Mouse (Mus musculus) MEL (cell line): ENCODE results near the gene Tcf25. TPM values are rescaled to one million over a fixed set of nuclear protein-coding genes. Genes with fewer than 3 reads are reported as not detected.

ENCODE experiments used
- DNase-seq: peaks from one replicate; pipeline ENCODE4 v3.0.0; 2011; ENCODE audit warnings: low read depth, low spot score
- H3K27ac ChIP-seq: 2 replicates; pipeline ENCODE4 v1.5.1; 2012; ENCODE audit warnings: low read depth, mild to moderate bottlenecking, control low read depth, low read length, moderate library complexity; ENCODE audit not compliant: control insufficient read depth
- H3K27me3 ChIP-seq, 2 experiments: fragments of 150-350 bp in 1 of 2; sonication (generic) in 1 of 2; 2 replicates each; pipeline ENCODE4 v1.6.1; 2012; ENCODE audit warnings: low read length in 2 of 2, mild to moderate bottlenecking in 2 of 2, improper control_type of control experiment in 1 of 2, moderate library complexity in 1 of 2; ENCODE audit not compliant: insufficient read depth in 2 of 2, control insufficient read depth in 1 of 2
- H3K36me3 ChIP-seq, 2 experiments: 2 replicates each; pipeline ENCODE4 v1.6.1; 2012 to 2014; ENCODE audit warnings: low read length in 2 of 2, improper control_type of control experiment in 1 of 2, inconsistent platforms in 1 of 2, mild to moderate bottlenecking in 1 of 2; ENCODE audit not compliant: insufficient read depth in 2 of 2, control insufficient read depth in 1 of 2
- H3K4me1 ChIP-seq, 2 experiments: fragments of 150-350 bp in 1 of 2; sonication (generic) in 1 of 2; 2 replicates each; pipeline ENCODE4 v1.6.1; 2012; ENCODE audit warnings: low read length in 2 of 2, improper control_type of control experiment in 1 of 2, mild to moderate bottlenecking in 1 of 2; ENCODE audit not compliant: insufficient read depth in 2 of 2, control insufficient read depth in 1 of 2
- H3K4me3 ChIP-seq, 2 experiments: fragments of 150-350 bp in 1 of 2; sonication (generic) in 1 of 2; 2 replicates each; pipeline ENCODE4 v1.5.1; 2012; ENCODE audit warnings: low read depth in 2 of 2, low read length in 2 of 2, mild to moderate bottlenecking in 2 of 2, moderate library complexity in 2 of 2, control low read depth in 1 of 2, improper control_type of control experiment in 1 of 2; ENCODE audit not compliant: control insufficient read depth in 1 of 2, insufficient read depth in 1 of 2
- H3K79me2 ChIP-seq: 2 replicates; pipeline ENCODE4 v1.6.1; 2012; ENCODE audit warnings: mild to moderate bottlenecking, low read length, moderate library complexity; ENCODE audit not compliant: control insufficient read depth, poor library complexity, insufficient read depth
- H3K9ac ChIP-seq: 2 replicates; pipeline ENCODE4 v1.6.1; 2012; ENCODE audit warnings: low read depth, mild to moderate bottlenecking, control low read depth, low read length, moderate library complexity; ENCODE audit not compliant: control insufficient read depth, poor library complexity, severe bottlenecking
- H3K9me3 ChIP-seq: fragments of 150-350 bp; sonication (generic); replicated peaks from 2 replicates; pipeline ENCODE4 v1.6.1; 2012; ENCODE audit warnings: mild to moderate bottlenecking, low read length, improper control_type of control experiment, moderate library complexity; ENCODE audit not compliant: insufficient read depth
- BHLHE40 ChIP-seq: IDR thresholded peaks from 2 replicates; pipeline ENCODE4 v1.6.1; 2012; ENCODE audit warnings: low read depth, mild to moderate bottlenecking, inconsistent platforms, low read length, improper control_type of control experiment, borderline replicate concordance
- CHD1 ChIP-seq: IDR thresholded peaks from 2 replicates; pipeline ENCODE4 v1.6.1; 2012; ENCODE audit warnings: low read depth, mild to moderate bottlenecking, inconsistent platforms, low read length, improper control_type of control experiment
- CTCF ChIP-seq, 3 experiments: IDR thresholded peaks in 2 of 3; conservative IDR thresholded peaks in 1 of 3; 2 replicates each; pipeline ENCODE4 v1.5.1; 2011 to 2012; ENCODE audit warnings: low read length in 3 of 3, low read depth in 2 of 3, mild to moderate bottlenecking in 2 of 3, improper control_type of control experiment in 1 of 3, inconsistent platforms in 1 of 3, mixed read lengths in 1 of 3, moderate library complexity in 1 of 3; ENCODE audit not compliant: control insufficient read depth in 1 of 3, insufficient read depth in 1 of 3, poor library complexity in 1 of 3, severe bottlenecking in 1 of 3
- E2F4 ChIP-seq: IDR thresholded peaks from 2 replicates; pipeline ENCODE4 v1.6.1; 2011; ENCODE audit warnings: low read depth, low read length, improper control_type of control experiment, borderline replicate concordance
- ELF1 ChIP-seq: IDR thresholded peaks from 2 replicates; pipeline ENCODE4 v1.6.1; 2014; ENCODE audit warnings: low read depth, mild to moderate bottlenecking, inconsistent platforms, low read length, improper control_type of control experiment, moderate library complexity
- GABPA ChIP-seq: IDR thresholded peaks from 2 replicates; pipeline ENCODE4 v1.6.1; 2012; ENCODE audit warnings: low read depth, mild to moderate bottlenecking, inconsistent platforms, low read length, improper control_type of control experiment, moderate library complexity
- GATA1 ChIP-seq: IDR thresholded peaks from 2 replicates; pipeline ENCODE4 v1.6.1; 2011; ENCODE audit warnings: low read depth, low read length, improper control_type of control experiment
- HCFC1 ChIP-seq: IDR thresholded peaks from 2 replicates; pipeline ENCODE4 v1.6.1; 2012; ENCODE audit warnings: low read depth, mild to moderate bottlenecking, inconsistent platforms, low read length, improper control_type of control experiment, moderate library complexity
- JUND ChIP-seq: IDR thresholded peaks from 2 replicates; pipeline ENCODE4 v1.6.1; 2011; ENCODE audit warnings: low read depth, mild to moderate bottlenecking, improper control_type of control experiment, low read length
- KAT2A ChIP-seq: conservative IDR thresholded peaks from 2 replicates; pipeline ENCODE4 v1.6.1; 2012; ENCODE audit warnings: low read depth, low read length, improper control_type of control experiment, inconsistent platforms
- MAX ChIP-seq: IDR thresholded peaks from 2 replicates; pipeline ENCODE4 v1.6.1; 2011; ENCODE audit warnings: low read length, improper control_type of control experiment
- MXI1 ChIP-seq: IDR thresholded peaks from 2 replicates; pipeline ENCODE4 v1.6.1; 2011; ENCODE audit warnings: mild to moderate bottlenecking, low read depth, low read length, improper control_type of control experiment
- MYB ChIP-seq: IDR thresholded peaks from 2 replicates; pipeline ENCODE4 v1.6.1; 2011; ENCODE audit warnings: mild to moderate bottlenecking, low read depth, low read length, improper control_type of control experiment
- MYC ChIP-seq: IDR thresholded peaks from 2 replicates; pipeline ENCODE4 v1.6.1; 2011; ENCODE audit warnings: low read depth, mild to moderate bottlenecking, low read length, improper control_type of control experiment, moderate library complexity
- NELFE ChIP-seq: IDR thresholded peaks from 2 replicates; pipeline ENCODE4 v1.6.1; 2011; ENCODE audit warnings: low read depth, low read length, improper control_type of control experiment
- NRF1 ChIP-seq: IDR thresholded peaks from 2 replicates; pipeline ENCODE4 v1.6.1; 2014; ENCODE audit warnings: low read depth, mild to moderate bottlenecking, inconsistent platforms, low read length, improper control_type of control experiment, moderate library complexity; ENCODE audit not compliant: poor library complexity, insufficient read depth, severe bottlenecking
- POLR2A ChIP-seq, 2 experiments: IDR thresholded peaks; 2 replicates each; pipeline ENCODE4 v1.6.1; 2011 to 2012; ENCODE audit warnings: low read length in 2 of 2, mild to moderate bottlenecking in 2 of 2, control low read depth in 1 of 2, improper control_type of control experiment in 1 of 2, low read depth in 1 of 2, moderate library complexity in 1 of 2; ENCODE audit not compliant: control insufficient read depth in 1 of 2, insufficient read depth in 1 of 2, poor library complexity in 1 of 2
- POLR2AphosphoS5 ChIP-seq: IDR thresholded peaks from 2 replicates; pipeline ENCODE4 v1.6.1; 2012; ENCODE audit warnings: low read depth, borderline replicate concordance, mild to moderate bottlenecking, inconsistent platforms, low read length, moderate library complexity, mixed read lengths
- RCOR1 ChIP-seq: IDR thresholded peaks from 2 replicates; pipeline ENCODE4 v1.6.1; 2012; ENCODE audit warnings: low read depth, mild to moderate bottlenecking, inconsistent platforms, low read length, improper control_type of control experiment
- SIN3A ChIP-seq: IDR thresholded peaks from 2 replicates; pipeline ENCODE4 v1.6.1; 2012; ENCODE audit warnings: low read length, improper control_type of control experiment, inconsistent platforms
- TBP ChIP-seq: IDR thresholded peaks from 2 replicates; pipeline ENCODE4 v1.8.0; 2011; ENCODE audit warnings: low read depth, low read length, improper control_type of control experiment
- TCF12 ChIP-seq: IDR thresholded peaks from 2 replicates; pipeline ENCODE4 v1.6.1; 2014; ENCODE audit warnings: low read depth, mild to moderate bottlenecking, inconsistent platforms, low read length, improper control_type of control experiment, moderate library complexity
- UBTF ChIP-seq: IDR thresholded peaks from 2 replicates; pipeline ENCODE4 v1.6.1; 2012; ENCODE audit warnings: low read depth, mild to moderate bottlenecking, inconsistent platforms, low read length, improper control_type of control experiment, moderate library complexity, borderline replicate concordance; ENCODE audit not compliant: insufficient read depth
- USF1 ChIP-seq: IDR thresholded peaks from 2 replicates; pipeline ENCODE4 v1.6.1; 2014; ENCODE audit warnings: low read depth, mild to moderate bottlenecking, inconsistent platforms, low read length, improper control_type of control experiment, moderate library complexity
- USF2 ChIP-seq, 2 experiments: IDR thresholded peaks; 2 replicates each; pipeline ENCODE4 v1.6.1; 2011 to 2012; ENCODE audit warnings: improper control_type of control experiment in 2 of 2, low read length in 2 of 2, borderline replicate concordance in 1 of 2, inconsistent platforms in 1 of 2, low read depth in 1 of 2, mild to moderate bottlenecking in 1 of 2; ENCODE audit not compliant: insufficient read depth in 1 of 2
- ZC3H11A ChIP-seq: IDR thresholded peaks from 2 replicates; pipeline ENCODE4 v1.6.1; 2012; ENCODE audit warnings: low read depth, mild to moderate bottlenecking, inconsistent platforms, low read length, improper control_type of control experiment
- ZNF384 ChIP-seq: IDR thresholded peaks from 2 replicates; pipeline ENCODE4 v1.6.1; 2012; ENCODE audit warnings: low read depth, mild to moderate bottlenecking, inconsistent platforms, low read length, improper control_type of control experiment
- polyA plus RNA-seq, 2 experiments: library from polyadenylated mRNA; stranded (reverse) in 1 of 2; unstranded in 1 of 2; fragments of >175 nt in 1 of 2; fragments of >200 nt in 1 of 2; gene quantifications; 2 replicates each; pipeline versions ENCODE4 v1.2.1 to v1.2.4; 2012; ENCODE audit warnings: low replicate concordance in 2 of 2, low read depth in 1 of 2; ENCODE audit not compliant: insufficient read length in 2 of 2, insufficient read depth in 1 of 2, missing spikeins in 1 of 2
- total RNA-seq: library from RNA; depleted of rRNA; stranded (reverse); fragments of 300-350 nt; gene quantifications from 2 replicates; pipeline ENCODE4 v1.2.3, GENCODE M21; 2012

Tcf25 gene
- total and polyA plus RNA-seq, 3 experiments, result 107 to 327 TPM; not detected in 1

GRCm38 (mm10) chr8:123373403-123374238 is at the start of gene Tcf25 (continued):
- TF ChIP-seq MAX (peak; percentile 49), E2F4 (no peak), CHD1 (no peak), RCOR1 (no peak), TBP (0 out of 2 replicates have a peak, but pooled peaks have one; percentile 67)

GRCm38 (mm10) chr8:123328552-123328951 is 45.0 kb upstream of the Tcf25 start:
- no peaks in the 10 kb centered on the region for H3K27me3 ChIP-seq
- no peak for DNase-seq
- H3K4me3 ChIP-seq, result no peak overlapping the region
- peaks cover 0 to 27% of the 10 kb centered on the region in 2 experiments; a peak in 3 of 4 replicates for H3K4me1 ChIP-seq
- H3K27ac ChIP-seq, result no peak overlapping the region
- no peaks in the 10 kb centered on the region for H3K79me2 ChIP-seq
- no peaks in the 10 kb centered on the region for H3K9me3 ChIP-seq
- TF ChIP-seq KAT2A (no peak), TBP (peak; percentile 67)
- no peak overlapping the region for H3K9ac ChIP-seq
- peaks cover 0 to 14% of the 10 kb centered on the region in 2 experiments; a peak in 2 of 4 replicates for H3K36me3 ChIP-seq

DNA sequence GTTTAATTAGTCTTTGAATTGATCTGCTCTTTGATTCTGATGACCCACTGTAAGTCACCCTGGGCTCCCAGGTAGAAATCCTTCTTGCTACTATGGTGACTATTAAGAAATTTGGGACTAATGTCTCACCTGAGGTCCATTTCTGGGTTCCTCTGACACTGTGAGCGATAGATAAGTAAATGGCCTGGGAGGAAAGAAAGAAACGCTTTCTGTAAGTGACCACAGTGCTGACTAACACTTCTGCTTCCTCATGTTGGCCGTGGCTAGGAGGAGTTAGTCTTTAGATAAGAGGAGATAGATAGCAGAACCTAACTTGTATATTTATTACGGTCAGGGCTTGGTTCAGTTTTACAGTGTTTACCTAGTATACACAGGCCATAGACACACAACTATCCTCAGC is 44.2 kb upstream of the Tcf25 start:
- Histone ChIP-seq H3K9ac (no peak overlapping the region), H3K79me2 (no peaks in the 10 kb centered on the region), H3K27ac (peak overlapping the region; percentile 25; the same call in 1 of the 2 replicates), H3K27me3 (no peaks in the 10 kb centered on the region), H3K36me3 (peaks cover 0 to 14% of the 10 kb centered on the region in 2 experiments; a peak in 2 of 4 replicates), H3K4me3 (no peak overlapping the region), H3K4me1 (peaks cover 0 to 27% of the 10 kb centered on the region in 2 experiments; a peak in 3 of 4 replicates), H3K9me3 (no peaks in the 10 kb centered on the region)
- DNase-seq, result peak; percentile 66
- no peak for TF ChIP-seq ZNF384
- TF ChIP-seq TBP, result no peak
- TF ChIP-seq E2F4, result no peak
- TF ChIP-seq CTCF (IDR thresholded peaks at IDR 0.05 in 2 of 3, conservative IDR thresholded peaks at IDR 0.05 in 1 of 3; ENCODE audit: control insufficient read depth in 1 of 3, insufficient read depth in 1 of 3, low read depth in 2 of 3, low read length in 3 of 3, poor library complexity in 1 of 3, severe bottlenecking in 1 of 3), result no peak
- no peak for TF ChIP-seq MYC
- TF ChIP-seq CHD1, result no peak
- no peak for TF ChIP-seq MXI1
- TF ChIP-seq USF1, result no peak
- TF ChIP-seq ELF1, result no peak
- no peak for TF ChIP-seq HCFC1
- 0 out of 2 replicates have a peak, but pooled peaks have one; percentile 43 for TF ChIP-seq TCF12
- 0 out of 2 replicates have a peak, but pooled peaks have one; percentile 24 for TF ChIP-seq SIN3A
- TF ChIP-seq BHLHE40, result no peak
- no peak for TF ChIP-seq ZC3H11A
- TF ChIP-seq JUND, result no peak
- no peak for TF ChIP-seq POLR2A (IDR thresholded peaks at IDR 0.05; ENCODE audit: control insufficient read depth in 1 of 2, insufficient read depth in 1 of 2, low read depth in 1 of 2, low read length in 2 of 2, poor library complexity in 1 of 2)
- no peak for TF ChIP-seq KAT2A
- TF ChIP-seq UBTF, result no peak
- no peak for TF ChIP-seq GABPA
- TF ChIP-seq NELFE, result no peak
- no peak for TF ChIP-seq USF2 (IDR thresholded peaks at IDR 0.05; ENCODE audit: borderline replicate concordance in 1 of 2, insufficient read depth in 1 of 2, low read depth in 1 of 2, low read length in 2 of 2)
- TF ChIP-seq POLR2AphosphoS5, result no peak
- no peak for TF ChIP-seq NRF1
- no peak for TF ChIP-seq MYB
- TF ChIP-seq GATA1, result peak; percentile 76
